Mouse (Mus musculus): ENCODE data around the gene Patl2.
"Not testable (repeated sequence)": the region's sequence is repeated elsewhere in the genome, so short reads cannot be mapped to it uniquely, and the experiment has no call there.

Gene Patl2

GRCm38 (mm10) chr2:122145756-122146155 lies 40.2 kb downstream of the Patl2 start:
- no peak for DNase-seq (ENCODE audit: low spot score)

- DNase-seq (ENCODE audit: low spot score): no peak
These were observed 42.9 kb downstream of the Patl2 start for GRCm38 (mm10) chr2:122143111-122143510.

- no peak for DNase-seq (ENCODE audit: low spot score)
These were observed 44.5 kb downstream of the Patl2 start for GRCm38 (mm10) chr2:122141332-122141967.

GRCm38 (mm10) chr2:122140815-122141214 lies 45.2 kb downstream of the Patl2 start:
- no peak for DNase-seq (ENCODE audit: low spot score)

- no peak for DNase-seq (ENCODE audit: low spot score)
These were observed 48.0 kb downstream of the Patl2 start for GRCm38 (mm10) chr2:122137839-122138465.

GRCm38 (mm10) chr2:122132618-122133017 lies 53.4 kb downstream of the Patl2 start:
- DNase-seq (ENCODE audit: low spot score): no peak

GRCm38 (mm10) chr2:122132078-122132477 lies 53.9 kb downstream of the Patl2 start:
- DNase-seq (ENCODE audit: low spot score): no peak

GRCm38 (mm10) chr2:122127635-122128034 lies 58.4 kb downstream of the Patl2 start:
- DNase-seq (ENCODE audit: low spot score): no peak

- DNase-seq (ENCODE audit: low spot score): no peak
These were observed 59.1 kb downstream of the Patl2 start for GRCm38 (mm10) chr2:122126765-122127347.

GRCm38 (mm10) chr2:122125680-122126572 lies 60.1 kb downstream of the Patl2 start:
- no peak for DNase-seq (ENCODE audit: low spot score)

GRCm38 (mm10) chr2:122117961-122118958 lies 67.7 kb downstream of the Patl2 start, which contains the start of gene Spg11:
Spg11 (minus strand) TSS chr2:122118386.
- peak; percentile 96 for DNase-seq (ENCODE audit: low spot score)

GRCm38 (mm10) chr2:122116888-122117287 lies 69.1 kb downstream of the Patl2 start:
- DNase-seq (ENCODE audit: low spot score): no peak

- no peak for DNase-seq (ENCODE audit: low spot score)
These were observed 76.3 kb downstream of the Patl2 start for GRCm38 (mm10) chr2:122109714-122110113.

GRCm38 (mm10) chr2:122108101-122108500 lies 77.9 kb downstream of the Patl2 start:
- DNase-seq (ENCODE audit: low spot score): no peak

GRCm38 (mm10) chr2:122102070-122102469 lies 83.9 kb downstream of the Patl2 start:
- no peak for DNase-seq (ENCODE audit: low spot score)

- not testable (repeated sequence) for DNase-seq (ENCODE audit: low spot score)
These were observed 88.3 kb downstream of the Patl2 start for GRCm38 (mm10) chr2:122097686-122098085.

GRCm38 (mm10) chr2:122093844-122094243 lies 92.1 kb downstream of the Patl2 start:
- no peak for DNase-seq (ENCODE audit: low spot score)

GRCm38 (mm10) chr2:122086446-122086845 lies 99.5 kb downstream of the Patl2 start:
- no peak for DNase-seq (ENCODE audit: low spot score)

GRCm38 (mm10) chr2:122081728-122082456 lies 104.1 kb downstream of the Patl2 start:
- DNase-seq (ENCODE audit: low spot score): peak; percentile 30

Data from MN1 (cell line).